Mouse (Mus musculus) heart, postnatal 25 days (tissue): ENCODE results near the gene Mefv. TPM values are rescaled to one million over a fixed set of nuclear protein-coding genes. Genes with fewer than 3 reads are reported as not detected.
A peak's percentile ranks its signal among the peaks of the same experiment; 100 is the strongest.
"Not testable (repeated sequence)": the region's sequence is repeated elsewhere in the genome, so short reads cannot be mapped to it uniquely, and the experiment has no call there.

Source experiments
- DNase-seq: peaks from one replicate; pipeline ENCODE4 v3.0.0; 2022; ENCODE audit warnings: low spot score
- intact Hi-C: fragments of 180-260 bp; cut with DNase I; formaldehyde crosslinking; loops from one replicate; pipeline ENCODE4 v1.15.1; 2025
- total RNA-seq, 2 experiments: library from RNA; stranded (reverse); gene quantifications; 2 replicates each; pipeline ENCODE4 v1.2.3; 2021

Mefv gene
- not detected for total RNA-seq

DNA sequence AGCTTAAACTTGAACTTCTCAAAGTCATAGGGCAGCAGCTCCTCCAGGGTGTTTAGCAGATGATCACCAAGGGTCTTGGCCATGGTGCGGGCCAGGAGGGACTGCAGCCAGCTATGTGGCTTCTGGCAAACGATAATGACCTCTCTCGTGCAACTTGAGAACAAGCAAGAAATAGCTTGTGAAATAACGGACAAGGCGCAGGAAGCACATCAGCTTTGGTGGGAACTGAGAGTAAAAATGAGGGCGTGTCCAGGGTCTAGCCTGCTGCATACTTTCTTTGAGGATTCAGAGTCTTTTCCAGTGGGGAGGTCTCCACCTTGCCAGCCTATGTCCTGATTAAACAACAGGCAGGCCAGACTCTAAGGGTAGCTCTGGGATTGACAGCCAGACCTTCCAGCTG, at the start of gene Mefv:
TSS of gene Mefv (minus strand) at position 118 of the 400 bp plus-strand sequence.
- no peak for DNase-seq
- intact Hi-C loops, result no loop called here

- intact Hi-C loops, result loop anchor here (10.0 kb wide), 2 partner anchors 96 to 156 kb away; partner anchors contain the start of genes 1700037C18Rik, Cluap1 and Zfp174
- DNase-seq, result no peak
Measured at GRCm38 (mm10) chr16:3748976-3749375, 31.1 kb upstream of the Mefv start.

DNA sequence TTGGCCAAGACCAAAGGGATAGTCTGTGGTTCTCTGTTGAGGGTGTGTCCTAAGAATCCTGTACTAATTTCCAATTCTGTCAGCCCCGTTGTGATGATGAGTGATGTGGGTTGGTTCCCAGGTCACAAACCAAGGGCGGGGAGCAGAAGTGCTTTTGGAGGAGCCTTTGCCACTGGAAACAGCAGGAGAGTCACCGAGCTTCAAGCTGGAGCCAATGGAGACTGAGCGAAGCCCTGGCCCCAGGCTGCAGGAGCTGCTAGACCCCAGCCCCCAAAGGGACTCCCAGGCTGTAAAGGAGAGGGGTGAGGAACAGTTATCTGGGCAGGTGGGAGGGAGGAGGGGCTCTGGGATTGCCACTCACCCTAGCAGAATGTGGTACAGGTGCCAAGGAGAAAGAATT, 27.8 kb upstream of the Mefv start:
- no peak for DNase-seq
- intact Hi-C loops, result loop anchor here (10.0 kb wide), 2 partner anchors 99 to 159 kb away; partner anchors contain the start of genes 1700037C18Rik, Cluap1 and Zfp174

- peak; percentile 9 for DNase-seq
- intact Hi-C loops, result loop anchor here (10.0 kb wide), 2 partner anchors 101 to 161 kb away; partner anchors contain the start of genes 1700037C18Rik, Cluap1 and Zfp174
Measured at GRCm38 (mm10) chr16:3744186-3744700, 26.3 kb upstream of the Mefv start.

- intact Hi-C loops, result loop anchor here (10.0 kb wide), 2 partner anchors 101 to 161 kb away; partner anchors contain the start of genes 1700037C18Rik, Cluap1 and Zfp174
- DNase-seq, result peak; percentile 90
Measured at GRCm38 (mm10) chr16:3743503-3744185, 25.7 kb upstream of the Mefv start, which contains the start of gene Zfp263. Gene Zfp263 (plus strand): TSS chr16:3744093.

DNA sequence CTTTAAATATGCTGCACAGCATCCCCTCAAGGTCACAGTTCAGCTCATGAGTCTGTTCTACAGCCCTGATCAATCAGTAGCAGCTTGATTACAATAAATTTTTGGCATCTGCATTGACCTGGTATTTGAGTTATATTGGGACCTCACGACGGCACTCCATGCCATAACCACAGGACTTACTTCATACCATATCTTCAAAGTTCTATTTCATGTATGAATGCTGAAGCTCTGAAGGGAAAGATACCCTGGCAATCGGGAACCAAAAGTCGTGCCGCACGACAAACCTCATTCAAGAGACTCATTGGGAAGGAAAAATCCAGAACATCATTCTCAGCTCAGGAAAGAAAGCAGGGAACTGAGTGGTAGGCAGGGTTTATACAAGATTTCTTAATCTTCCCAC, 24.6 kb upstream of the Mefv start:
- intact Hi-C loops, result loop anchor here (10.0 kb wide), 2 partner anchors 102 to 162 kb away; partner anchors contain the start of genes 1700037C18Rik, Cluap1 and Zfp174
- DNase-seq, result no peak

DNA sequence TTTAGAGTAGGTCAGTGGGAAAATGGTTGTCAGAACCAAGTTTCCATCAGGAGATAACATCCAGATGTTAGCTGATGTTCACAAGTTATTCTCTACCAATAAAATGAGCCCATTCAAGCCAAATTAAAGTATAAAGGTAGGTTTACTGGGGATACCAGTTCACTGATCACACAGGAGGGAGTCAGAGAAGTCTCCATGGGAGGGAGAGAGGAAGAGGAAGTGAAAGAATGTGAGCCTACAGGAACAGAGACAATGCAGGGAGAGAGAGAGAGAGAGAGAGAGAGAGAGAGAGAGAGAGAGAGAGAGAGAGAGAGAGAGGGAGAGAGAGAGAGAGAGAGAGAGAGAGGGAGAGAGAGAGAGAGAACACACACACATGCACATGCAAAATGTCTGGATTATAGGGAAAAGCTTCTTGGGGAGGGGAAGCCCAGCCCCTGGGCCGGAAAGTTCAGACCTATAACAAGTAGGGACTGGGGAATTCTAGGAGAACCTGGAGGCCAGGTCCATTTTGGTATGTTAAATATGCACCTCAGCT, 15.4 kb upstream of the Mefv start:
- intact Hi-C loops, result no loop called here
- DNase-seq, result no peak

- no peak for DNase-seq
- intact Hi-C loops, result no loop called here
Measured at GRCm38 (mm10) chr16:3732612-3733011, 14.7 kb upstream of the Mefv start.

DNA sequence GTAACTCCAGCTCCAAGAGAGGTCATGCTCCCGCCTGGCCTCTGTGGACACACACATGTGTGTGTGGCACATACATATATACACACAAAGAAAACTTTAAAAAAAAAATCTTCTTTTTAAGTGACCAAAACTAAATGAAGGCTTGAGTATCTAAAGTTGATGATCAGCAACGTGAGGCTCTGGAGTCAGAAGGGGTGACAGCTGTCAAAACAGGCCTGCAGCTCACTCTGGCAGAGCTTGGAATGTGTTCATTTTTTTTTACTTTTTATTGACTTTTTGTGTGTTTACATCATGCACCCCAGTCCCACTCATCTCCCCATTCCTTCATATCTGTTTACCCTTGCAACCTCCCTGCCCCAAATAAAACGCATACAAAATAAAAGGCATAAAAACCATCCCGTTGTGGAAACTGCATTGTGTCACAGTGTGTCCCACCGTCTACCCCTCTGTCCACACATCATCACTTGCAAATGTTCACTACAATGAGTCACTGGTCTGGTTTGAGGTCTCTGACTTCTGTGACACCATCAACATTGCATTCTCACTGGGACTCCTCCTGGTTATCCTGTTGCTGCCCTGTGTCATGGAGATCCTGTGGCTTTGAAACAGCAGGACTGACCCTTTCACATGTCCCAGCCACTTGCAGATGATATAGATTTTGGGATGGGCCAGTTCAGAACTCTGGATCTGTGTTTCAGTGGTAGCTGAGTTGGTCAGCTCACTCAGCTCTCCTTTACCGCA, 10.3 kb upstream of the Mefv start:
- DNase-seq, result no peak
- intact Hi-C loops, result no loop called here

DNA sequence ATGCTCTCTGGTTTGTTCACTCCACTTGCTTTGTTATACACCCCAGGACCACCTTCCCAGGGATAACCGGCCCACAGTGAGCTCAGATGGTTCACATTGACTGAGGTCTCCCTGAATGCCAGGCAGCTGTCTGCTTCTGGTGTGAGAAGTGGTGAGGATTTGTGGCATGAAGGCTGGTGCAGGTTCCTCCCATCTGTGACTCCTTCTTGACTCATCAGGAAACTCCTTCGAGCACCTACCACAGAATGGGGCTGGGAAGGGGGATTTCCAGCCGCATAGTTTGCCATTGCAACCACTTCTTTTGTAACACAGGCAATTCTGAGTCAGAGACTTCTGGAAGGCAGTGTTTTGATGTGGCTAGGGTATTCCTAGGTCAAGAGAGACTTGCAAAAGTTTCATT, 5.3 kb upstream of the Mefv start:
- intact Hi-C loops, result no loop called here

DNA sequence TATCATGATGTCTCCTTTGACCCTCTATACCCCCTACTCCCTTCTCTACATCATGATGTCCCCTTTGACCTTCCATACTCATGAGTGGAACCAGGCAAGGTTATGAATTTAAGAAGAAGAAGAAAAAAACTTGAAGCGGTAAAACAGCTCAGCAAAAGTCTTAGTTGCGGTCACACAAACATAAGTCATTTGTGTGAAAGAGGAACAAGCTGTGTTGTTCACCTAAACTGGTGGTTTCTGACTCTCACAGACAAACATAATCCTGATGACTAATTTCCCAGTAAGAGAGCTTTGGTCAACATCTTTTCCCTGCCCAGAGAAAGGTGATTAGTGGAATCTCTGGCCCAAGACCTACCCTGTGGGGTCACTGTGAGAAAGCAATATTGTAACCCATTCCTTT, 3.2 kb downstream of the Mefv start:
- intact Hi-C loops, result no loop called here
- no peak for DNase-seq

More for the DNA sequence above, 5.3 kb upstream of the Mefv start:
- no peak for DNase-seq

DNA sequence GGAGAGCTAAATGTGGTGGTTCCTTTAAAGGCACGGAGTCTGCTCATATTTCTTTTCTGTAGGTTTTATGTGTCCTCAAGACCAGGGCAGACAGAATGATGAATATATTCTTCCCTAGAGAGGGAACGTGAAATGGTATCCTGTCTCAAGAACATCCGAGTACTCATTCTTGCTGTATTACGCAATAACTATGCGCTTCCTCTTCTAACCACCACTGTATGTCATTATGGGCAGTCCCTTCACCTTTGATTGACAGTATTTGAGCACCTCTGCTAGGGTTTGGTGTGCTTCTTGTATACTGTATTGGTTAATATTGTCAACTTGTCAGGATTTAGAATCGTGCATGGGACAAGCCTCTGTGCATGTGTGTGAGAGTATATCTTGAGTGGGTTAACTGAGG, 11.2 kb downstream of the Mefv start:
- intact Hi-C loops, result no loop called here
- no peak for DNase-seq

DNA sequence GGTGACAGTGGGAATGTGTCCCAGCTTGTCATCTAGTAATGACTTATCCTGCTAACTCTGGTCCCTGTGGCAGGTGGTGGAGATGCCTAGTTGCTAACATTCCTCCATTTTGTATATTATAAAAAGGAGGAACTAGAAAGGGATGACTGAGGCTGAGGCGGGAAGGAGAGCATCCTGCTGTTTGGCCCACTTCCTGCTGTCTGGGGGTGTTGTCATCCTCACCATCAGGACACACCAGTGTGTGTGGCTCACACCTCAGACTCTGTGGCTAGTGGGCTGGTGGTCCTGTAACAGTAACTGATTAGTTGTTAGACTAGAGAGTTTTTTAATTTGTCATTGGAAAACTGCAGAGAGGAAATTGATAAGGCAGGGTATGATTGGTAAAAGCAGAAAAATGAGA, 17.0 kb downstream of the Mefv start:
- DNase-seq, result no peak

DNA sequence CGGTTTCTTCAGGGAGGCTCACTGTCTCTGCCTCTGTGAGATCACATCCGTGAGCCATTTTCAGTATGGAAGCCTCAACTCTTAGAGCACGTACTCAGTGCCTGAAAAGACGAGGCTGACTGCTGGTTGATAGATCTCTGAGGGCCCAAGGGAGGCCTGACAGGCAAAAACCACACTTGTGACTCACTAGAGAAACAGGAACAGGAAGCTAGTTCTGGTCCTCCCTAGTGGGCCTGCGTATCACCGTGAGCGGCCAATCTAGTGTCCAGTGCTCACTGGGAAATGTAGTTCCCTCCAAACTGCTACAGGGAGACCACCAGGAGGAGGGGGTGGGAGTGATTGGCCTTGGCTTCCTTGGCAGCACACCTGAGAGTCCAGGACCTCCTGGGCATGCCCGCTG, 18.6 kb downstream of the Mefv start:
- intact Hi-C loops, result no loop called here
- no peak for DNase-seq

More for the DNA sequence above, 17.0 kb downstream of the Mefv start:
- intact Hi-C loops, result no loop called here

- DNase-seq, intact Hi-C loops: not testable (repeated sequence)
Measured at GRCm38 (mm10) chr16:3689608-3690007, 28.3 kb downstream of the Mefv start.

Other genes with a start within 250 kb of the Mefv start
- gene Olfr161, start 127.1 kb downstream of the Mefv start, total RNA-seq, result not detected
- gene Zfp263, start 26.0 kb upstream of the Mefv start, total RNA-seq, result 1 to 10 TPM; 7.7 to 9.5 TPM
- gene Olfr15, start 112.8 kb upstream of the Mefv start, total RNA-seq, result not detected
- gene Zfp174, start 129.2 kb upstream of the Mefv start, total RNA-seq, result 1 to 10 TPM; 1.3 to 1.6 TPM
- 10 to 100 TPM; 47.9 to 53.7 TPM for gene Naa60, start 154.3 kb upstream of the Mefv start, total RNA-seq
- 10 to 100 TPM in 1 of 2 experiments, 1 to 10 TPM in 1; 9.6 to 13.5 TPM for gene Zfp597, start 166.5 kb upstream of the Mefv start, total RNA-seq
- not detected for gene Gm20695, start 166.6 kb upstream of the Mefv start, total RNA-seq
- gene 1700037C18Rik, start 190.6 kb upstream of the Mefv start, total RNA-seq, result 1 to 10 TPM; 3.0 to 3.7 TPM
- gene Cluap1, start 190.7 kb upstream of the Mefv start, total RNA-seq, result 10 to 100 TPM in 1 of 2 experiments, 1 to 10 TPM in 1; 9.1 to 11.8 TPM